Mouse (Mus musculus) liver, postnatal 0 days (tissue): ENCODE data around the gene Cabp4. TPM values are rescaled to one million over a fixed set of nuclear protein-coding genes. Genes with fewer than 3 reads are reported as not detected.

Experiments used
- ATAC-seq: fragments of 200-750 bp; cut with Nextera tagmentation; 2 replicates; pipeline ENCODE4 v1.8.0; 2017; ENCODE audit warnings: mild to moderate bottlenecking, moderate library complexity
- DNase-seq: peaks from one replicate; pipeline ENCODE4 v3.0.0-alpha.2; 2016
- H3K27ac ChIP-seq: fragments of 300-500 bp; sonication (generic); 2 replicates; pipeline ENCODE4 v1.5.1; 2014; ENCODE audit warnings: antibody characterized with exemption, moderate library complexity, mild to moderate bottlenecking, low read depth
- H3K27me3 ChIP-seq: fragments of 300-500 bp; sonication (generic); 2 replicates; pipeline ENCODE4 v1.6.1; 2014; ENCODE audit warnings: low read length, control low read depth, mixed read lengths; ENCODE audit not compliant: insufficient read depth
- H3K36me3 ChIP-seq: fragments of 300-500 bp; sonication (generic); replicated peaks from 2 replicates; pipeline ENCODE4 v1.6.1; 2014; ENCODE audit warnings: mild to moderate bottlenecking, control low read depth, low read length, moderate library complexity, mixed read lengths; ENCODE audit not compliant: insufficient read depth
- H3K4me1 ChIP-seq: fragments of 300-500 bp; sonication (generic); 2 replicates; pipeline ENCODE4 v1.6.1; 2014; ENCODE audit warnings: antibody characterized with exemption, mild to moderate bottlenecking, control low read depth; ENCODE audit not compliant: insufficient read depth
- H3K4me2 ChIP-seq: fragments of 300-500 bp; sonication (generic); 2 replicates; pipeline ENCODE4 v1.6.1; 2014; ENCODE audit warnings: low read depth, mild to moderate bottlenecking, low read length, moderate library complexity, mixed read lengths
- H3K4me3 ChIP-seq: fragments of 300-500 bp; sonication (generic); 2 replicates; pipeline ENCODE4 v1.5.1; 2014; ENCODE audit warnings: low read depth, low read length
- H3K9ac ChIP-seq: fragments of 300-500 bp; sonication (generic); replicated peaks from 2 replicates; pipeline ENCODE4 v1.6.1; 2014; ENCODE audit warnings: mild to moderate bottlenecking, moderate library complexity
- H3K9me3 ChIP-seq: fragments of 300-500 bp; sonication (generic); 2 replicates; pipeline ENCODE4 v1.6.1; 2016; ENCODE audit warnings: mild to moderate bottlenecking, control low read depth, low read length, mixed read lengths
- CTCF ChIP-seq: sonication (generic); IDR thresholded peaks from 2 replicates; pipeline ENCODE4 v1.5.1; 2016; ENCODE audit warnings: antibody characterized with exemption, low read depth
- EP300 ChIP-seq: IDR thresholded peaks from 2 replicates; pipeline ENCODE4 v1.6.1; 2016; ENCODE audit warnings: antibody characterized with exemption, low read depth, mild to moderate bottlenecking
- WGBS: fragments of 180-500 bp; shearing (Covaris S2); extraction: QIAGEN DNeasy Blood & Tissue Kit; methylation state at CpG from one replicate; pipeline ENCODE4 v1.1.7; 2014; ENCODE audit not compliant: insufficient replicate concordance; 5-methylcytosine and 5-hydroxymethylcytosine counted together
- polyA plus RNA-seq: library from polyadenylated mRNA; unstranded; fragments of >200 nt; fragmentation: Nextera tagmentation; extraction: Ambion mirVana; gene quantifications from 2 replicates; pipeline ENCODE4 v1.2.1, GENCODE M21; 2015

Gene Cabp4
- polyA plus RNA-seq, 1 experiment from 2014 or later: 0.11 TPM

- H3K4me3 ChIP-seq: no peak within 1 kb of the TSS
- no peak within 1 kb of the TSS for H3K9ac ChIP-seq
- no peaks in the 10 kb centered on the region for H3K9me3 ChIP-seq
- 0 out of 2 replicates have a peak, but pooled peaks cover 4% of the 10 kb centered on the region for H3K36me3 ChIP-seq
- H3K4me1 ChIP-seq: peaks cover 14% of the 10 kb centered on the region
- H3K4me2 ChIP-seq: peak within 1 kb of the TSS; percentile 39
- DNase-seq (no peak), ATAC-seq (peak; percentile 56; the same call in 1 of the 2 replicates)
- TF ChIP-seq EP300 (no peak), CTCF (no peak)
- 32% methylated on average over 11 of the region's 11 CpGs for WGBS
- H3K27me3 ChIP-seq: no peaks in the 10 kb centered on the region
- no peak within 1 kb of the TSS for H3K27ac ChIP-seq
Measured at GRCm38 (mm10) chr19:4175368-4175947, 31.6 kb upstream of the Cabp4 start, which contains the start of gene Carns1. Gene Carns1 (minus strand): TSS chr19:4175479.

- WGBS: 68% methylated on average over 11 of the region's 11 CpGs
- ATAC-seq: no peak
Measured at GRCm38 (mm10) chr19:4172925-4173324, 29.1 kb upstream of the Cabp4 start.

GRCm38 (mm10) chr19:4171393-4172290 lies 27.8 kb upstream of the Cabp4 start:
- WGBS: 46% methylated on average over 13 of the region's 13 CpGs
- 0 out of 2 replicates have a peak overlapping the region, but pooled peaks have one; percentile 34 for H3K27ac ChIP-seq
- H3K27me3 ChIP-seq: no peaks in the 10 kb centered on the region
- no peak overlapping the region for H3K4me2 ChIP-seq
- ATAC-seq (no peak), DNase-seq (no peak)
- no peaks in the 10 kb centered on the region for H3K9me3 ChIP-seq
- no peak overlapping the region for H3K4me3 ChIP-seq
- H3K9ac ChIP-seq: no peak overlapping the region
- no peaks in the 10 kb centered on the region for H3K36me3 ChIP-seq
- peaks cover 28% of the 10 kb centered on the region for H3K4me1 ChIP-seq
- no peak for TF ChIP-seq CTCF
- no peak for TF ChIP-seq EP300

More at GRCm38 (mm10) chr19:4172925-4173324, 29.1 kb upstream of the Cabp4 start:
- no peak overlapping the region for H3K9ac ChIP-seq
- H3K36me3 ChIP-seq: no peaks in the 10 kb centered on the region
- DNase-seq: no peak
- TF ChIP-seq EP300 (no peak), CTCF (no peak; the same call in 1 of the 2 replicates)
- no peaks in the 10 kb centered on the region for H3K9me3 ChIP-seq
- H3K27ac ChIP-seq: no peak overlapping the region
- H3K27me3 ChIP-seq: no peaks in the 10 kb centered on the region
- peaks cover 28% of the 10 kb centered on the region for H3K4me1 ChIP-seq
- no peak overlapping the region for H3K4me2 ChIP-seq
- no peak overlapping the region for H3K4me3 ChIP-seq

GRCm38 (mm10) chr19:4170723-4171392 lies 27.0 kb upstream of the Cabp4 start:
- WGBS: 87% methylated on average over 10 of the region's 10 CpGs
- peaks cover 28% of the 10 kb centered on the region for H3K4me1 ChIP-seq
- H3K4me3 ChIP-seq: no peak overlapping the region
- DNase-seq (no peak), ATAC-seq (no peak)
- TF ChIP-seq EP300 (no peak), CTCF (no peak)
- H3K9me3 ChIP-seq: no peaks in the 10 kb centered on the region
- no peaks in the 10 kb centered on the region for H3K36me3 ChIP-seq
- H3K4me2 ChIP-seq: no peak overlapping the region
- H3K9ac ChIP-seq: no peak overlapping the region
- H3K27me3 ChIP-seq: no peaks in the 10 kb centered on the region
- 0 out of 2 replicates have a peak overlapping the region, but pooled peaks have one; percentile 34 for H3K27ac ChIP-seq

GRCm38 (mm10) chr19:4169810-4170209 lies 26.0 kb upstream of the Cabp4 start:
- no peaks in the 10 kb centered on the region for H3K27me3 ChIP-seq
- no peaks in the 10 kb centered on the region for H3K9me3 ChIP-seq
- no peaks in the 10 kb centered on the region for H3K36me3 ChIP-seq
- ATAC-seq (peak; percentile 47), DNase-seq (no peak)
- peak overlapping the region; percentile 81 for H3K9ac ChIP-seq
- WGBS: 8% methylated on average over 27 of the region's 27 CpGs
- peak overlapping the region; percentile 62 for H3K4me3 ChIP-seq
- H3K27ac ChIP-seq: peak overlapping the region; percentile 82
- peak overlapping the region; percentile 97 for H3K4me2 ChIP-seq
- TF ChIP-seq EP300 (no peak), CTCF (no peak)
- H3K4me1 ChIP-seq: peaks cover 30% of the 10 kb centered on the region

- under 1% methylated on average over 42 of the region's 43 CpGs for WGBS
- DNase-seq: peak; percentile 99
- H3K4me1 ChIP-seq: peaks cover 31% of the 10 kb centered on the region
Measured at GRCm38 (mm10) chr19:4169378-4169784, 25.5 kb upstream of the Cabp4 start.

More at GRCm38 (mm10) chr19:4169378-4169784, 25.5 kb upstream of the Cabp4 start:
- Histone ChIP-seq H3K4me2 (peak overlapping the region; percentile 97), H3K36me3 (no peaks in the 10 kb centered on the region), H3K9me3 (no peaks in the 10 kb centered on the region), H3K4me3 (peak overlapping the region; percentile 62), H3K27me3 (no peaks in the 10 kb centered on the region), H3K9ac (peak overlapping the region; percentile 81), H3K27ac (peak overlapping the region; percentile 82)
- ATAC-seq: peak; percentile 95
- TF ChIP-seq EP300 (no peak), CTCF (peak; percentile 99)
